Mouse (Mus musculus) adrenal gland, postnatal 14 days (tissue): Measurements from ENCODE around the gene Myct1. TPM values are rescaled to one million over a fixed set of nuclear protein-coding genes. Genes with fewer than 3 reads are reported as not detected.

ENCODE experiments used
- DNase-seq: peaks from one replicate; pipeline ENCODE4 v3.0.0; 2021; ENCODE audit warnings: mixed read lengths
- long read RNA-seq, 2 experiments: library from polyadenylated mRNA; stranded (forward); transcript quantifications; one replicate each; pipeline ENCODE4 v2.0.0; 2021
- total RNA-seq: library from RNA; stranded (reverse); gene quantifications from 2 replicates; pipeline ENCODE4 v1.2.3, GENCODE M21; 2021

The Myct1 gene
- 9.0 and 11.1 TPM in 2 replicates for total RNA-seq
- long read RNA-seq, experiment 1, partial matches to known transcripts = 0 of 7 reads
- long read RNA-seq, experiment 1, other reads (novel, unspliced or antisense) = 3 of 7 reads
- long read RNA-seq, experiment 2, partial matches to known transcripts = 0 of 6 reads
- long read RNA-seq, experiment 2, other reads (novel, unspliced or antisense) = 3 of 6 reads

DNA sequence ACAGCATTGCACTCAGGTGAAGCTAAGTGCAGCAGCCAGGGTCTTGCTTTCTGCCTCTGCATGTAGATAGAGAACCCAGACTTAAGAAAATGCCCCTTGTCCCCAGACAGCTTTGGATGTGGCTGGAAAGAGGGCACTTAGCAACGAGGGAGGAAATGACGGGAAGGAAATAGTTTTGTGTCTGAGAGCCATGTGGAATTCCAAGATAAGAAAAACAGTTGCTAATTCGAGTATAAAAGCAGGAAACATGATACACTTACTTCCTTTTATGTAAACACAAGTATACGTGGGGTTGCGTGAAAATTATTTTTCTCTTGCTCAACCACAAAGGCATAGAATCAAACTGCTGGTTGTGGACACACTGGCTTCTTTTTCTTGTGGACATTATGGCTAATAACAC is at the start of gene Myct1:
Myct1 (plus strand) TSS at position 312 of the 400 bp plus-strand sequence.
- DNase-seq = no peak

DNA sequence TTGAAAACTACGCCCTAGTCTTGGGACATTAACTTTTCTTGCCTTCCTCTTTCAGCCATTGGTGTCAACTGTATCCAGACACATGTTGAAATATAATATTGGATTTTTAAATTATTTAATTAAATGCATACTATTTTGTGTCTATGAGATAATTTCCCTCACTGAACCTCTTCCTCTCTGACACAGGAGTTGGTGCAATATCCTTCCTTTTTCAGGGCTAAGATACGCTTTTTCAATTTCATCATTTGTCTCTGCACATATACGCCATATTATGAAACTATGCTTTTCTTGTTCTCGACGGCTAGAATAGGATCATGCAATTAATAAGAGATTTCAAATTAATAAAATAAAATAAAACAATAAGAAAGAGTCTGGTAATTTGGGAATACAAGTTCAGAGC is 47.1 kb upstream of the Myct1 start:
- DNase-seq = no peak

DNA sequence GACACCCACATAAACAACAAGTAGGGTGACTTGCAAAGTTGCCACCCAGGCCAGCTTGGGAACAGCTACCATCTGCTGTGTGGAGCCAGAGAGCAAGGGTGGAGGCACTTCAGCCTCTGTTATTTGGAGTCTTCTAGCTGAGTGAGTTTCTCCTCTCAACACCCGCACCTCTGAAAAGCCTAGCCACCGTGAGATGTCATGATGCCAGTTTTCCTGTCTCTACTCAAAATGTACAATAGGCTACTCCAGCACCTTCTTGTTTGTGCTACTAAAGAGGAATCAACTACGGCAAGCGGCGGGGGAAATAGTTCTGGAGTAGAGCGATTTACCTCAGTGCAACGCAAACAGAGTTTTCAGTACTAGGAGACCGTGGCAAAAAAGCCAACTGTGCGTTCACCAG is 45.8 kb upstream of the Myct1 start:
- no peak for DNase-seq

DNA sequence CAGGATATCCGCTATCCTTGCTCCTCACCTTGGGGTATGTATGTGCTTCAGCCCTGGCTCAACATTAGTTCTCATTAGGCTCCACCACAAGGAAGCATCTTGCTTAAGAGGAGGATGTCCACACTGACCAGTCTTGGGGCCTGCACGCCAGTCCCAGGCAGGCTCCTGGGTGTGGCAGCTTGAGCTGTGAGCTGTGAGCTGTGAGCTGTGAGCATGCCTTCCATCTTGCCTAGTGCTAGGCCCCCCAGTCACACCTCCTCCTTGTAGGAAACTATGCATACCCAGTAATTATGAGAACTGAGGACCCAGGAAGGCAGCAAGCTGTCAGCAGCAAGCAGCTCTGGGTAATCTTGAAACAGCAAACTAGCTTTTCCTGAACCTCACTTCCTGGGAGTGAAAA is 44.9 kb upstream of the Myct1 start:
- no peak for DNase-seq

DNA sequence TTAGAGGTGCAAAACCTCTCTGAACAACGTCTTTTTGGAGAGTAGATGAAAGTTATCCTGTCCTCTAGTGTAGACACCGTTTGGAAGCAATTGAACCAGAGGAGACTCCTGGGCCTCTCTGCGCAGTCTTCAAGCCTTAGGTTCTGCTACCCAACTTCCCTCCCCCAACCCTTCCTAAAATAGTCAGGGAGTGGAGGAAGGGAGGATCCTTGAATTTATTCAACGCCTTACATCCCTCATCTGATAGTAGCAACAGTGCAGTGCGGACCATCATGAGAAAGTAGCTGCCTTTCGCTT is 43.8 kb upstream of the Myct1 start:
- no peak for DNase-seq

GRCm38 (mm10) chr10:5550168-5551021 is 43.2 kb upstream of the Myct1 start:
- peak; percentile 65 for DNase-seq

- DNase-seq = no peak
Measured at GRCm38 (mm10) chr10:5551382-5551781, 42.2 kb upstream of the Myct1 start, which contains the start of gene Syne1. Gene Syne1, minus strand, starts transcription at chr10:5551482.

DNA sequence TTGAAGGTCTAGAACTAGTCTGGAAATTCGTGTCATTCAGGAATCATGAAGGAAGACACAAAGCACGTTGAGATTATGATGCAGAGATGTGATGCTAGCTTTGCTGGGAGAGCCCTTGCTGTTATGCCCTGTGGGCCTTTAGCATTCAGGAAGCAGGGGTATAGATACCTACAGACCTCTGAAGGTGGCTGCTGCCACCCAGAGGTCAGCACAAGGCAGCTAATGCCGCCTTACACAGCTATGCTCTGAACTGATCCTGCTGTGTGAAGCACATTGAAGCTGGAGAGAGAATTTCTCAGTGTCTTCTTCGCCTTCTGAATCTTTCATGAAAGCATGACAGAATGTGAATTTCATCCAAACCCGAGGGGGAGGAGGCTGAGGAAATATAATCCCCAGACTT is 38.6 kb upstream of the Myct1 start:
- peak; percentile 14 for DNase-seq

DNA sequence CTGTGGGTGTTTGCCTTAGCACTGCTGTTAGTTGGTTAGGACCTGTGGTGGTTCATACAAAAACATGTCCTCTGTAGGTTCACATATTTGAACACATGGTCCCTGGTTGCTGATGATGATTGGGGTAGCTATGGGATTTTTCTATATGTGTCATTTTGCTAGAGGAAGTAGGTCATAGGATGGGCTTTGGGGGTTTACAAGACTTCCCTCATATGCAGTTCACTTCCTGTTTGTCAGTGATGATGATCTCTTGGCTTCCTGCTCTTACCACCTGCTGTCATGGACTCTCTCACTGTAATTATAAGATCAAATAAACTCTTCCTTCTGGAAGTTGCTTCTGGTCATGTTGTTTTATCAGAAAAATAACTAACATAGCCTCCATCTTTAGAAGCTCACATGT is 34.8 kb upstream of the Myct1 start:
- no peak for DNase-seq

- DNase-seq = no peak
Measured at GRCm38 (mm10) chr10:5560526-5560925, 33.0 kb upstream of the Myct1 start.

- no peak for DNase-seq
Measured at GRCm38 (mm10) chr10:5561706-5562105, 31.9 kb upstream of the Myct1 start.

DNA sequence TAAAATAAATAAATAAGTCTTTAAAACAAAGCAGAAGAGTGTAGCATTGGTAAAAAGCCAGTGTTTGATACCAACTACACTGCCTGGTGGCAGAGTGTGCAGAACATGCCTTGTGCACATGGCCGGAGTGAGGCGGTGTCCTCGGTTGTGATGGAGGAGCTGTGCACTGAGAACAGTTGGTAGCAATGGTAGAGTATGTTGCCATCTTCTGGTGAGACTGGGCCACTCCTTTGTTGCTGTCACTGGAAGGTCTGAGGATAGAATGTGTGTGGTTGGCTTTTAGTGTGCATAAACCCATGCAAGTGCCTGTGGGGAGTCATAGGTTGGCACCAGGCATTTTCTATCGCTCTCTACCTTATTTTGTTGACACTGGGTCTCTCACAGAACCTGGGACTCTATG is 24.6 kb upstream of the Myct1 start:
- no peak for DNase-seq

- no peak for DNase-seq
Measured at GRCm38 (mm10) chr10:5570059-5570458, 23.5 kb upstream of the Myct1 start.

GRCm38 (mm10) chr10:5571332-5571731 is 22.2 kb upstream of the Myct1 start:
- DNase-seq = no peak

- no peak for DNase-seq
Measured at GRCm38 (mm10) chr10:5573328-5573727, 20.2 kb upstream of the Myct1 start.

- DNase-seq = no peak
Measured at GRCm38 (mm10) chr10:5591061-5591460, 2.5 kb upstream of the Myct1 start.

- DNase-seq = no peak
Measured at GRCm38 (mm10) chr10:5591996-5592395, 1.6 kb upstream of the Myct1 start.

DNA sequence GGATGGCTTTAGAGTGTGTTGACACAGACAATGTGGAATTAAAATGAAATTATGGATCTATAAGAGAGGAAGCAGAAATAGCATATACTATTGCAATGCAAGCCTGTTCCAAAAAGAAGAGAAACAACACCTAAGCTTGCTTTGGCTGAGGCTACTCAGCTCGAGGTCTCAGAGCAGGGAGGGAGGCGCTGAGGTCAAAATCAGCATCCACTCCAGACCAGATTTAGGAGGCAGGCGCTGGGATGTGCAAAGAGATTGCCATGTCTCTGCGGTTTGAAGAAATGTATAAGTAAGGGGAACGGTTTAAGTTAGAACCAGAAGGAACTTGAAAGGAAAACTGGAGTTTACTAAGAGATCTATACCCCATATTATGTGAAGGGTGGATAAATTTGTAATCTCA is 882 bp downstream of the Myct1 start:
- no peak for DNase-seq

DNA sequence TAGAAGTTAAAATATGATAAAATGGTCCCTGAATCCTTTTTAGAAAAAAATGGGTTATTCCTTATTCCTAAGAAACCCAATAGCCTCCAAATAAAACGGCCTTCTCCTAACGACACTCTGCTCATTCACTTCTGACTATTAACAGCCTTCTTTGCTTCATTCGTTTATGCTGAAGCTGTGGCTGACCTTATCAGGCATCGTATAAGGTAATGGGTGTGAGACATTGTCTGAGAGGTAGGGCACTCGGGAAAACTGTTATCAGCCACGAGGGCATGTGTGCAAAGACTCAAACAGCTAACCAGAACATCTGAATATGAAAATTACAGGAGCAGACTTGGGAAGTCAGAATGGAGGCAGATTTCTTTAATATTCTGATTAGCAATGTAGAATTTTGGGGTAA is 3.0 kb downstream of the Myct1 start:
- no peak for DNase-seq

DNA sequence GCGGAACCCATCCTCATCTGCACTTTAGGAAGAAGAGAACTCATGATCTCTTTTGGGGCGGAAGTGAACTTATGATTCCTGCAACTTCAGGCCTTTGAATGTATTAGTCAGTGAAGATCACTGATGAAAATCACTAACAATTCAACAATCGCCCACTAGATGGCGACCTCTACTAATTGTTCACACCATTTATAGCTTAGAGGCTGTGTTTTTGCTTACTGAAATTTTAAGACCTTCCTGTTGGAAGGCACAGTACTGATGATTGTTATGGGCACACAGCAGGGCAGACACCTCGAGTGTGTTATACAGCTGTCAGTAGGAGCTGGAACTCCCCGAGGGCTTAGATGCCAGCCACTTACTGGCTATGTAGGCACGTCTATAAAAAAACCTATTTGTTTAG is 6.5 kb downstream of the Myct1 start:
- peak; percentile 74 for DNase-seq

GRCm38 (mm10) chr10:5603512-5603911 is 9.9 kb downstream of the Myct1 start:
- no peak for DNase-seq

DNA sequence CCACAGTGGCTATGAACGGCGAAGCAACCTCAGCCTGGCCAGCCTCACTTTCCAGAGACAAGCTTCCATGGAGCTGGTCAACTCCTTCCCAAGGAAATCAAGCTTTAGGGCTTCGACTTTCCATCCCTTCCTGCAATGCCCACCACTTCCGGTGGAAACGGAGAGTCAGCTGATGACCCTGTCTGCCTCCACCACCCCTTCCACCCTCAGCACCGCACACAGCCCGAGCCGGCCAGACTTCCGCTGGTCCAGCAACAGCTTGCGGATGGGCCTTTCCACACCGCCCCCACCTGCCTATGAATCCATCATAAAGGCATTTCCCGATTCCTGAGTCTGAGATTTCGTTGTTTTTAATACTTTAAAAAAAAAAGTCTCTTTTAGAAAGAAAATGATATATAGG is 10.8 kb downstream of the Myct1 start:
- DNase-seq = no peak

DNA sequence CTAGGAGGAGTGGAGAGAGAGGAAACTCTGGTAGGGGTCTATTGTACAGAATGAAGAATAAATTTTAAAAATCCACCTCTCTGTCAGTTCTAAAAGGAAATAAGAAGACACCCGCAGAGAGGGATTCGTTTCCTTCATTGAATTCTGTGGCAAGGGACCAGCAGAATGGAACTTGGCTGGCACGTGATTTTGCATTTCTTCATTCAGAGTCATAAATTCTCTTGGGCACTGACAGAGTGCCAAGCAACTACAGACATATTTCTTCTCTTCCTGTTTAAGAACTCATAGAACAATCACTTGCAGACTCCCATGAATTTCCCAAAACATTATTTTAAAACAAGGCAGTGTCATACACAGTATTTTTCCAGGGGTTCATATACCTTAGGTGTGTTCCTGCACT is 15.3 kb downstream of the Myct1 start:
- no peak for DNase-seq
